Mouse (Mus musculus) forebrain, embryonic 11.5 days (tissue): ENCODE data around the gene Ooep. TPM values are rescaled to one million over a fixed set of nuclear protein-coding genes. Genes with fewer than 3 reads are reported as not detected.

ENCODE experiments used
- polyA plus RNA-seq: library from polyadenylated mRNA; unstranded; fragments of >200 nt; fragmentation: Nextera tagmentation; extraction: Ambion mirVana; gene quantifications from 2 replicates; pipeline ENCODE4 v1.2.1, GENCODE M21; 2014

Ooep gene
- polyA plus RNA-seq, 1 experiment from 2014 or later = 5.2 TPM

Other genes with a start within 250 kb of the Ooep start
- gene Gsta4, start 196.0 kb downstream of the Ooep start, polyA plus RNA-seq = 55.0 and 58.5 TPM in 2 replicates
- not detected in 2 replicates for gene Gsta1, start 148.1 kb downstream of the Ooep start, polyA plus RNA-seq
- not detected in 2 replicates for gene Gm3776, start 121.6 kb downstream of the Ooep start, polyA plus RNA-seq
- not detected in 2 replicates for gene Gm10639, start 88.8 kb downstream of the Ooep start, polyA plus RNA-seq
- gene Omt2a, start 63.9 kb downstream of the Ooep start, polyA plus RNA-seq = not detected in 2 replicates
- not detected in 2 replicates for gene Omt2b, start 51.1 kb downstream of the Ooep start, polyA plus RNA-seq
- gene Gsta2, start 22.9 kb downstream of the Ooep start, polyA plus RNA-seq = not detected in 2 replicates
- gene Dppa5a, start 10.5 kb downstream of the Ooep start, polyA plus RNA-seq = 0.48 and 0.65 TPM in 2 replicates
- 0.28 and 0.49 TPM in 2 replicates for gene Ddx43, start 17.1 kb upstream of the Ooep start, polyA plus RNA-seq
- 0.39 and 0.44 TPM in 2 replicates for gene Cgas, start 64.5 kb upstream of the Ooep start, polyA plus RNA-seq
- gene Mto1, start 69.5 kb upstream of the Ooep start, polyA plus RNA-seq = 28.0 and 30.6 TPM in 2 replicates
- gene Gm17324, start 70.1 kb upstream of the Ooep start, polyA plus RNA-seq = 0.72 and 0.80 TPM in 2 replicates
- gene Eef1a1, start 110.4 kb upstream of the Ooep start, polyA plus RNA-seq = 4,522 and 4,661 TPM in 2 replicates
- 10.1 and 12.7 TPM in 2 replicates for gene Slc17a5, start 209.3 kb upstream of the Ooep start, polyA plus RNA-seq
- gene Cd109, start 236.8 kb upstream of the Ooep start, polyA plus RNA-seq = 4.6 and 5.4 TPM in 2 replicates